Mouse (Mus musculus) heart, embryonic 12.5 days (tissue): ENCODE results near the gene Cdadc1. TPM values are rescaled to one million over a fixed set of nuclear protein-coding genes. Genes with fewer than 3 reads are reported as not detected.
A peak's percentile ranks its signal among the peaks of the same experiment; 100 is the strongest.

Experiments used
- ATAC-seq: fragments of 200-750 bp; cut with Nextera tagmentation; 2 replicates; pipeline ENCODE4 v1.8.0; 2017; ENCODE audit warnings: moderate TSS enrichment, moderate library complexity; ENCODE audit not compliant: insufficient number of reproducible peaks, low FRiP score
- H3K27ac ChIP-seq: fragments of 300-500 bp; sonication (generic); 2 replicates; pipeline ENCODE4 v1.5.1; 2016; ENCODE audit warnings: mild to moderate bottlenecking, moderate library complexity; ENCODE audit not compliant: poor library complexity, severe bottlenecking
- H3K27me3 ChIP-seq: fragments of 300-500 bp; sonication (generic); replicated peaks from 2 replicates; pipeline ENCODE4 v1.6.1; 2016; ENCODE audit warnings: mild to moderate bottlenecking, moderate library complexity
- H3K36me3 ChIP-seq: fragments of 300-500 bp; sonication (generic); 2 replicates; pipeline ENCODE4 v1.6.1; 2016; ENCODE audit warnings: mild to moderate bottlenecking, moderate library complexity
- H3K4me1 ChIP-seq: fragments of 300-500 bp; sonication (generic); replicated peaks from 2 replicates; pipeline ENCODE4 v1.6.1; 2016; ENCODE audit warnings: mild to moderate bottlenecking
- H3K4me2 ChIP-seq: fragments of 300-500 bp; sonication (generic); 2 replicates; pipeline ENCODE4 v1.6.1; 2016; ENCODE audit warnings: mild to moderate bottlenecking, moderate library complexity
- H3K4me3 ChIP-seq: fragments of 300-500 bp; sonication (generic); 2 replicates; pipeline ENCODE4 v1.5.1; 2016; ENCODE audit warnings: mild to moderate bottlenecking
- H3K9ac ChIP-seq: fragments of 300-500 bp; sonication (generic); 2 replicates; pipeline ENCODE4 v1.6.1; 2016; ENCODE audit warnings: mild to moderate bottlenecking, moderate library complexity
- H3K9me3 ChIP-seq: fragments of 300-500 bp; sonication (generic); replicated peaks from 2 replicates; pipeline ENCODE4 v1.6.1; 2016; ENCODE audit warnings: mild to moderate bottlenecking, moderate library complexity
- WGBS: fragments of 180-500 bp; shearing (Covaris S2); methylation state at CpG from one replicate; pipeline ENCODE4 v1.1.7; 2016; 5-methylcytosine and 5-hydroxymethylcytosine counted together
- polyA plus RNA-seq: library from polyadenylated mRNA; unstranded; fragments of >200 nt; fragmentation: Nextera tagmentation; extraction: Ambion mirVana; gene quantifications from 2 replicates; pipeline ENCODE4 v1.2.1, GENCODE M21; 2016

Cdadc1 gene
- 29.3 and 33.0 TPM in 2 replicates for polyA plus RNA-seq

DNA sequence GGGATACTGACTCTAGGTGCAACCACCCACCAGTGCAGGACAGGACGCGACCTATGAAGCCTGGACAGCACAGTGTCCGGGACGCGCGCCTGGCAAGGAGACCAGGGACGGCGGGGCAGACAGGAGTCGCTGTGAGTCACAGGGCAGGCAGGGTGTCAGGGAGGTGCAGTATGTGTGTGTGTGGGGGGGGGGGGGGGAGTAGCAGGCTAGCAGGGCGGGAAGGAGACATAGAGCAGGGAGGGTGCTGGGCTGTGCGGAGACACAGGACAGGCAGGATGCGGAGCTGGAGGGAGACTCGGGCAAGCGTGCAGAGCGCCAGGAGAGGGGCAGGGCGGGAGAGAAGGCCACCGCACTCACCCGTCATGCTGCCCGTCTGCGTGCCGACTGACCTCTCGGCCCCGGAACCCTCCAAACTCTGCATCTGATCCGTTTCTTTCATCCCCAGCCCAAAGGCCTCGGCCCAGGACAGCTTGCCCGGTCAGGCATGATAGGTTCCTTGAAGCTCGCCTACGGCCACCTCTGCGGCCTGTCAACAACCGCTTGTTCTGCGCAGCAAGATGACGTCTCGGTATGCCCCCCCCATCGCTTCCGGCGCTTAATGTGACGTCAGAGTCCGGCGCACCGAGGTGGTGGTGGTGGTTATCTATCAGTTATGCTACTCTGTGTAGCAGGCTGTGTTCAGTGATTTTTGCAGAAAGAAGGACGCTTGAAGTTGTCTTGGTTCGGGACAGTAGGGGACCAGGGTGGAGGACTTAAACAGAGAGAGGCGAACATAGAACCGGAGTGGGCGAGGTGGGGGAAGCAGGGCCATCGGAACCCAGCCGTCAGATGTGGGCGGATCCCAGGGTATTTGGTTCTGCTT, at the start of gene Cdadc1:
Gene Cdadc1, minus strand, starts transcription at position 562 of the 862 bp plus-strand sequence.
- H3K27me3 ChIP-seq, result no peaks in the 10 kb centered on the region
- H3K9ac ChIP-seq, result peak within 1 kb of the TSS; percentile 80
- peak within 1 kb of the TSS; percentile 87 for H3K4me2 ChIP-seq
- no peaks in the 10 kb centered on the region for H3K9me3 ChIP-seq
- peaks cover 7% of the 10 kb centered on the region for H3K4me1 ChIP-seq
- H3K4me3 ChIP-seq, result peak within 1 kb of the TSS; percentile 71
- WGBS, result under 1% methylated on average over 48 of the region's 48 CpGs
- peaks cover 15% of the 10 kb centered on the region for H3K36me3 ChIP-seq
- peak within 1 kb of the TSS; percentile 63 for H3K27ac ChIP-seq
- ATAC-seq, result peak; percentile 94

DNA sequence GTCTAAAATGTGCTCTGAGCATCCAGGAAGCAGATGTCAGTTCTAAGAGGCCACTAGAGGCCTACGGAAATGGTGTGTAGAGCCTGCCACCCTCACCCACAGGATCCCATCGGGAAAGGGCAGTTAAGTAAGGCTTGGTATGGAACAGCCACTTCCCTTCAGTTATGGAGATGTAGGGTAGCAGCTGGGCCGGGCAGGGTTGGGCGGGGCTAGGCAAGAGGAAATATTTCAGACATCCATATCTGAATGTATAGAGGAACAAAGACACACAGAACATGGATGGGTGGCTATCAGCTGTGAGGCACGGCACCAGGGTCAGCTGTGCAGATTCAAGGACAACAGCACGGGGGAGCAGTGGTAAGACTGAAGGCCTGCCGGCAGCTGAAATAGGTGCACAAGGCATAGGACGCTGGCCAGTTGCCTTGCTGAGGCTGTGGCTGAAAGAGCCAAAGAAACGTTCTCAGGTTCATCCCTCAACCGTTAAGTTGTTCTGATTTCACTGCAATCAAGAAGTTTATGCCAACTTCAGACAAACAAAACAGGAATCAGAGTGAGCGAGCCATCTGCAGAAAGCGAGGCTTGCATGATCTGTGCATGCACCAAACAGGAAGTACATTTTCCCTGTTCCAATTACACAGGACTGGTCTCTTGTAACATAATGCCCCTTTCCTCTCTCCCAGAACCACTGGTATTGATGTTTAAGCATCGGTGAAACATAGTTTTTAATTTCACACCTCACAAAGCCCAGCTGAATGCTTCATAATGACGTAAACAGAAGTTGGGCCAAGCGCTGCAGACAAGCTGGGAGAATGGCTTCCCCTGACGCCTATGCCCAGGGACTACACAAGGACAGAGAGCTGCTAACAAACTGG, 49.3 kb upstream of the Cdadc1 start:
- Histone ChIP-seq H3K4me3 (no peak overlapping the region), H3K4me2 (no peak overlapping the region), H3K36me3 (no peaks in the 10 kb centered on the region), H3K27me3 (no peaks in the 10 kb centered on the region), H3K9ac (no peak overlapping the region), H3K27ac (no peak overlapping the region), H3K4me1 (peaks cover 30% of the 10 kb centered on the region), H3K9me3 (no peaks in the 10 kb centered on the region)
- WGBS, result 55% methylated on average over 16 of the region's 16 CpGs
- ATAC-seq, result peak; percentile 41; the same call in 1 of the 2 replicates

DNA sequence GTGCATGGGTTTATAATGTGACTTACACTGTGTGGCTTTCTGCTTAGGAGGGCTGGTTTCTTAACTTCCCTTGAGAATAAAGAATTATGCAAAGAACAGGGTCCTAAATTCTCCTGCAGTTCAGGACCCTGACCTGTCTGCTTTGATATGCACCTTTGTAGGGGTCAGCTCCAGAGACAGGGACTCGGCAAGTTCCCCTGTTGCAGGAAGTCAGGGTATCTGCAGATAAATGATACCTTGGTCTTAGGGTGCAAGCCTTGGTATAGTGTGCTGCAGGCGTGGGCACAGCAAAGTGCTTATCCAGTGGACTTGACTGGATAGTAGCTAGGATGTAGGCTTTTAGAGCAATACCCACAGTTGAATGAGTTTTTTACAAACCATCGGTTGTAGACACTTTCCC, 47.1 kb upstream of the Cdadc1 start:
- Histone ChIP-seq H3K4me1 (peaks cover 41% of the 10 kb centered on the region), H3K36me3 (no peaks in the 10 kb centered on the region), H3K4me2 (no peak overlapping the region), H3K4me3 (no peak overlapping the region), H3K27me3 (no peaks in the 10 kb centered on the region), H3K9me3 (no peaks in the 10 kb centered on the region), H3K9ac (no peak overlapping the region), H3K27ac (no peak overlapping the region)
- 71% methylated on average over 3 of the region's 3 CpGs for WGBS
- ATAC-seq, result no peak

DNA sequence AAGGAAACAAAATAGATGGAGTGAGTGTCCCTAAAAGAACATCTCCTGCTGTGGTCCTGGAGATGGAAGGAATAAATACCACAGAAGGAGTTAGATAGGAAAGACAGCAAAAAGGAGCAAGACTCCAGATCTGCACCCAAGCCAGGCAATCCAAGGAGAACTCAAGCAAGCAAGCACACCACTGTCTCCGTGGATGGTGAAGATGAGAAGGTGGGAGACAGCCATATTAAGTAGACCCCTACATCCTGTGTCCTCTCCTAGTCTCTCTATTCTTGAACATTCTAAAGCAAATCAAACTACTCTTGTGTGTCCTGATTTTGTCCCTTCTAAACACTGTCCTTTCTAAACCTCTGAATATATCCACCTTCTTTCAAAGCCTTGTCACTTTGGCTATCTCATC, 46.4 kb upstream of the Cdadc1 start:
- H3K27me3 ChIP-seq, result no peaks in the 10 kb centered on the region
- H3K4me1 ChIP-seq, result peaks cover 44% of the 10 kb centered on the region
- H3K9me3 ChIP-seq, result no peaks in the 10 kb centered on the region
- no peaks in the 10 kb centered on the region for H3K36me3 ChIP-seq
- ATAC-seq, result no peak
- H3K4me2 ChIP-seq, result no peak overlapping the region
- no peak overlapping the region for H3K27ac ChIP-seq
- H3K4me3 ChIP-seq, result no peak overlapping the region
- no peak overlapping the region for H3K9ac ChIP-seq
- WGBS, result 64% methylated on average over 1 of the region's 1 CpGs

DNA sequence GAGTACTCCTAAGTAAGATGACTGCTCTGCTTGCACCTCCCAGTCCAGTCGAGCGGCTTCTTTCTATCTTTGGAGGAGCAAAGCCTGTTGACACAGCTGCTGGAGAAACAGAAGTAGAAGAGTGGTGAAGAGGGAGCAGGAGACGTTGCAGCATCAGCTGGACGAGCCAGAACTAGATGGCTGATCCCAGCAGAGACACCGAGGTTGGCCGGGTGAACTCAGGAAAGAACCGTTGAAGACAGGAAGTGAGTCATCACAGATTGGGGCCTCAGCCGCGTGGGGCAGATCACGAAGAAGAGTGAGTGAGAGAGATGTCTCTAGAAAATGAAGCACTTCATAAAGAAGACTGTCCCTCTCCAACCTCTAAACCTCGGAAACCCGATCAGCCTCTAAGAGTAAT, 45.8 kb upstream of the Cdadc1 start:
- Histone ChIP-seq H3K36me3 (no peaks in the 10 kb centered on the region), H3K4me1 (peaks cover 45% of the 10 kb centered on the region), H3K27me3 (no peaks in the 10 kb centered on the region), H3K9me3 (no peaks in the 10 kb centered on the region), H3K4me3 (no peak overlapping the region), H3K9ac (no peak overlapping the region), H3K4me2 (0 out of 2 replicates have a peak overlapping the region, but pooled peaks have one; percentile 4), H3K27ac (no peak overlapping the region)
- 20% methylated on average over 12 of the region's 12 CpGs for WGBS
- ATAC-seq, result no peak

DNA sequence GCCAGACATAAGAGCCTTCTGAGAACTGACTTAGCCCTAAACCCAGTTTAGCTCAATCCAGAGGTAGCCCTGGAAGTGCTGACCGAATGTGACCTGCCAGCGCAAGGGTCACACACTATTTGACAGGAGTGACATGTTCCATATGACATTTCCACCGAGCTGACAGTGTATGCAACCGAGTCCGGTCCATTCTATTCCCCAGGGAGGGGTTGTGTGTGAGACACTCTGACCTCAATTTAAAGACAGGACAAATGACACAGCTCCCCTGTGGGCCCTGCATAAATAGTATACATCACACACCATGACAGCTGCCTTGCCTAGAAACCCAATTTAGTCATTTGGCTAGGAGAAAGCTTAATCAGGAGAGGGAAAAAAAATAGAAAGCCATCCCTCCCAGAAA, 44.1 kb upstream of the Cdadc1 start:
- Histone ChIP-seq H3K27me3 (no peaks in the 10 kb centered on the region), H3K4me2 (no peak overlapping the region), H3K9me3 (no peaks in the 10 kb centered on the region), H3K4me3 (no peak overlapping the region), H3K27ac (no peak overlapping the region), H3K36me3 (no peaks in the 10 kb centered on the region), H3K4me1 (peaks cover 33% of the 10 kb centered on the region), H3K9ac (no peak overlapping the region)
- no peak for ATAC-seq
- WGBS, result 21% methylated on average over 5 of the region's 5 CpGs

DNA sequence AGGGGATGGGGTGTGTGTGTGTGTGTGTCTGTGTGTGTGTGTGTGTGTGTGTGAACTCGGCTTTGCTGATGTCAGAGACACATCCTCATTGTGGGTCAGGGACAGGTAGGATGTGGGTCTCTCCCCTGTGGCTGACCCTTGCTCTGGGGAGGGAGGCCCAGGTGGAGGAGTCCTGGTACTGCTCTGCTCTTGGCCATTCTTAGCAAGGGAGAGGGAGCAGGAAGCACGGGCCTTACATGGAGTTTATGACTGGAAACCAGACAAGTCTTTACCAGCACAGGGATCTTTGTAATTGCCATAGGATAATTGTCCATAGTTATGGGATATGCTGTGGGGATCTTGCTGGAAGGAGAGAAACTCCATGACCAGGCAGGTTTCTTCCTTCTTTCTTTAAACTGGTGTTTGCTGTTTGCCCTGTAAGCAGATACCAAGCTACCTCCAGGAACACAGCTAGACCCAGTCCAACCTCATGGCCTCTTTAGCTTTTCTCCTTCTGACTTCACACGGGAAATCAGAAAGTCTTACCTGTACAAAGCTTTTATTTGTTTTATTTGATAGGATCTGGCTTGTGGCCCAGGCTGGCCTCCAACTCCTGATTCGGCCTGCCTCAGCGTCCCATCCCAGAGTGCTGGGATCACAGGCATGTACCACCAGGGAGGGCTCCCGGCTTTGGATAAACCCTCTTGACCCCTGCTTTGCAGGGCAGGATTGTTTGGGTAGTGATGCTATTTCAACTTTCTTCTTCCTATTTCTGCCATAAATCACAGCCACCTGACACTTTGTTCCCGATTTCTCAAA, 41.3 kb upstream of the Cdadc1 start:
- WGBS, result 48% methylated on average over 7 of the region's 7 CpGs
- H3K4me3 ChIP-seq, result no peak overlapping the region
- peak overlapping the region; percentile 24; the same call in 1 of the 2 replicates for H3K27ac ChIP-seq

DNA sequence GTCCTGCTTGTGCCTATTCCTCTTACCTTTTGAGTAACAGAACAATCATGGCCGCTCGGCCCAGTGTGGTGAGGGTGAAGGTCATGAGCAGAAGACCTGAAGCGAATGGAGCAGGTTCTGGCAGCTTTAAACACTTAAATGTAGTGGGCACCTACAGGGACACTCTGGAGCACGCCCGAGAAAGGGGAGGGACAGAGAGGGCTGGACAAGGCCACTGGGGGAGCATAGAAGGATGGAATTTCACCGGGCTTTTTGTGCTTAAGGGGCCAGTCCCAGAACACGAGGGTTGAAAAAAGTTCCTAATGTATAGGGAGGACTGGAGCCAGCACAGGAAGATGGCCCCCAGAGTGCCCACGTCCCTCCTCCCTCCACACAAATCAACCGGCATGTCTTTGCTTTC, 36.2 kb upstream of the Cdadc1 start:
- H3K27ac ChIP-seq, result no peak overlapping the region
- ATAC-seq, result no peak
- H3K4me1 ChIP-seq, result no peaks in the 10 kb centered on the region
- no peaks in the 10 kb centered on the region for H3K9me3 ChIP-seq
- H3K36me3 ChIP-seq, result peaks cover 18% of the 10 kb centered on the region
- 73% methylated on average over 9 of the region's 9 CpGs for WGBS
- no peak overlapping the region for H3K4me3 ChIP-seq
- H3K4me2 ChIP-seq, result no peak overlapping the region
- no peaks in the 10 kb centered on the region for H3K27me3 ChIP-seq
- no peak overlapping the region for H3K9ac ChIP-seq

More for the DNA sequence above, 41.3 kb upstream of the Cdadc1 start:
- Histone ChIP-seq H3K9ac (no peak overlapping the region), H3K4me1 (peaks cover 28% of the 10 kb centered on the region), H3K27me3 (no peaks in the 10 kb centered on the region), H3K4me2 (no peak overlapping the region), H3K36me3 (no peaks in the 10 kb centered on the region), H3K9me3 (no peaks in the 10 kb centered on the region)
- ATAC-seq, result no peak

DNA sequence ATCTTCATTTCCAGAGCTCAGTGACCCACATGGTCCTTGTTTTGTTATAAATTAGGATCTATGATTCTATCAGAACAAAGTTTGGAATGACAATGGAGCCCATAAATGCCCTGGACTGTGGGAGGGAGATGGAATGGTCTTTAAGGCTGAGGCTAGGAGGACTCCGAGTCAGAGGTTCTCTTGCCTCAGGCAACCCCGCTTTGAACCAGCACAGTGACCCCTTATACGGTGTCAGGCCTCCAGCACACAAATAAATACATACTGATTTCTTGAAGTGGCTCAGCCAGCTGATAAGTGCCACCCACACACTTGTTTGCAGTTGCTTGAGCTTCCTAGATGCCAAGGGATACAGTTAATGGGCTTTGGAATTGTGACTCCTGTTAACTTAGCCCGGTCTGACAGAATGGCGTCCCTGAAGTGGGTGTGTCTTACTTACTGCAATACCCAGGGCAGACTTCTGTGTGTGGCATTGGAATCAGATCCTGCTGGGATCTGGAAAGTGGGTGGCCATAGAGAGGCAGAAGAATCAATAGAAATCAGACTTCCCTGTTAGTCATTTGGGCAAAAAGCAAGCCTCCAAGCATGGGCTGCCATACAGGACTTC, 35.6 kb upstream of the Cdadc1 start:
- no peak for ATAC-seq
- H3K27ac ChIP-seq, result no peak overlapping the region
- H3K27me3 ChIP-seq, result no peaks in the 10 kb centered on the region
- H3K4me2 ChIP-seq, result no peak overlapping the region
- no peak overlapping the region for H3K9ac ChIP-seq
- H3K4me3 ChIP-seq, result no peak overlapping the region
- no peaks in the 10 kb centered on the region for H3K9me3 ChIP-seq
- peaks cover 18% of the 10 kb centered on the region for H3K36me3 ChIP-seq
- no peaks in the 10 kb centered on the region for H3K4me1 ChIP-seq
- WGBS, result 69% methylated on average over 5 of the region's 5 CpGs

DNA sequence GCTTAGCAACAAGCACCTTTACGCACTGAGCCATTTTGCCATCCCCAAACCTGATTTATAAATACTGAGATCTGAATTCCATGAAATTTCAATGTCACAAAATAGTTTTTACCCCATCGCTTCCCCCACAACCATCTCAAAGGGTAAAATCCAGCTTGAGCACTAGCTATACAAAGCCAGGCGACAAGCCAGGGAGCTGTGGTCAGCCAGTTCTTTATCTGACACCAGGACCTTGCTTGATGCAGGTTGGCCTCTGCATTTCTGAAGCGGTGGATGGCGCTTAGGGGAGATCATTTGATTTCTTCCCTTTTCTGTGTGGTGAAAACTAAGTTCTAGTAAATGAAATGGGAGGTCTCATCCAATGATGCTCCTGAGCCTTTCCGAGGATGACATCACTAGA, 34.3 kb upstream of the Cdadc1 start:
- Histone ChIP-seq H3K27ac (no peak overlapping the region), H3K9ac (no peak overlapping the region), H3K4me1 (peaks cover 4% of the 10 kb centered on the region), H3K4me2 (no peak overlapping the region), H3K36me3 (peaks cover 18% of the 10 kb centered on the region), H3K27me3 (no peaks in the 10 kb centered on the region), H3K4me3 (no peak overlapping the region), H3K9me3 (no peaks in the 10 kb centered on the region)
- WGBS, result 73% methylated on average over 6 of the region's 6 CpGs
- no peak for ATAC-seq
